ENCODE assay signal across 8 mouse cellular contexts in the genomic region with DNA sequence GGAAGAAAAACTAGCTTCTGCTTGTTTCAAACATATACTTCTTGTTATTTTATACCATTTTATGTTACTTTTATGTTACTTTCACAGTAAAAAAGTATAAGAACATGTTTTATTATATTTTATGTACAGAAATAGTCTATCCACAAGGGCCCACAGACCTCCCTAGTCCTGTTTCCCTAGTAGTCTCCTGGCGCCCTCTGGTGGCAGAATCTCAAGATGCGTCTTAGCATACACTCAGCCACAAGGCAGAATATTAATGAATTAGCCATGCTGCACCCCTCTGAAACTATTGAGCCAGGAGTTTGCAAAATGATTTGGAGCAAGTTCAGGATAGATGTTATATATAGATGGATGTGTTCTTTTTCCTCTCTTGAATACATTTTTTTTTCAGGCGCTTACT.
DNase-seq lines count a peak whose midpoint lies in the region; ATAC-seq and TF ChIP-seq lines count a peak whose summit lies in the region.

No protein-coding gene starts in this region.

- H3K4me1 ChIP-seq in CH12.LX (ENCODE audit: control insufficient read depth in 1 of 2, insufficient read depth in 2 of 2) = peaks cover 2 to 3% of the 10 kb centered on the region in 2 experiments; a peak in 1 of 4 replicates
- no peaks in the 10 kb centered on the region for H3K4me1 ChIP-seq in cortical plate, adult 2 months (ENCODE audit: control insufficient read depth, insufficient read depth, low read length)
- H3K4me1 ChIP-seq in liver, embryonic 15.5 days (replicated peaks) = no peaks in the 10 kb centered on the region

- TF ChIP-seq POLR2A in CH12.LX (IDR thresholded peaks at IDR 0.05; ENCODE audit: low read depth, low read length) = no peak
- no peak for TF ChIP-seq POLR2A in cortical plate, adult 2 months (IDR thresholded peaks at IDR 0.05; ENCODE audit: extremely low read depth, insufficient read depth, low read length)

- no peaks in the 10 kb centered on the region for H3K79me2 ChIP-seq in CH12.LX (replicated peaks; ENCODE audit: control insufficient read depth, extremely low read depth, insufficient read depth, poor library complexity, severe bottlenecking)

- DNase-seq in CH12.LX (ENCODE audit: extremely low read depth) = peak; percentile 81
- peak; percentile 80 for DNase-seq in ZHBTc4 (ENCODE audit: low read depth, low spot score)
- peak; percentile 38 for DNase-seq in heart, adult 8-10 months (ENCODE audit: low spot score)
- peak; percentile 76 to 93 for DNase-seq in kidney, postnatal 36 days
- DNase-seq in right cerebral cortex, adult 2 months (ENCODE audit: low spot score in 2 of 2) = peak; percentile 77 to 84
- DNase-seq in urinary bladder, postnatal 25 days (ENCODE audit: low spot score) = peak; percentile 78

- dilution Hi-C loops in CH12.LX (cut with MboI; ENCODE audit: extremely low pct_ligation_motif_present, extremely low pct_unique_long_range_greater_than_20kb, low sequenced_read_pairs) = no loop called here

- no peak overlapping the region for H3K4me3 ChIP-seq in CH12.LX (replicated peaks in 1 of 3; ENCODE audit: low read depth in 2 of 3, low read length in 2 of 3, poor library complexity in 1 of 3)
- no peak overlapping the region for H3K4me3 ChIP-seq in cortical plate, adult 2 months (ENCODE audit: insufficient read depth, low read length)
- H3K4me3 ChIP-seq in liver, embryonic 15.5 days (replicated peaks) = no peak overlapping the region

- no peak overlapping the region for H3K4me2 ChIP-seq in CH12.LX (ENCODE audit: insufficient read depth, low read depth, poor library complexity, severe bottlenecking)
- no peak overlapping the region for H3K4me2 ChIP-seq in liver, embryonic 15.5 days

- H3K27me3 ChIP-seq in CH12.LX (replicated peaks) = no peaks in the 10 kb centered on the region
- no peaks in the 10 kb centered on the region for H3K27me3 ChIP-seq in liver, embryonic 15.5 days

- TF ChIP-seq RAD21 in CH12.LX (IDR thresholded peaks at IDR 0.05; ENCODE audit: low read depth, low read length) = peak; percentile 84

- no peak overlapping the region for H3K27ac ChIP-seq in CH12.LX (ENCODE audit: insufficient read depth, low read depth)
- H3K27ac ChIP-seq in cortical plate, adult 2 months (ENCODE audit: insufficient read depth, low read length) = no peak overlapping the region
- no peak overlapping the region for H3K27ac ChIP-seq in liver, embryonic 15.5 days (replicated peaks)

- peak; percentile 54 to 83 for TF ChIP-seq CTCF in CH12.LX (conservative IDR thresholded peaks at IDR 0.05 in 1 of 2, IDR thresholded peaks at IDR 0.05 in 1 of 2; ENCODE audit: low read depth in 2 of 2, low read length in 2 of 2)
- TF ChIP-seq CTCF in cortical plate, adult 2 months (IDR thresholded peaks at IDR 0.05; ENCODE audit: extremely low read depth, insufficient read depth, low read length) = peak; percentile 70

- TF ChIP-seq EP300 in CH12.LX (IDR thresholded peaks at IDR 0.05; ENCODE audit: low read length) = no peak

- in situ Hi-C loops in CH12.LX (cut with MboI; ENCODE audit: low pct_ligation_motif_present, low pct_unique_long_range_greater_than_20kb, low sequenced_read_pairs) = no loop called here

- 0 out of 2 replicates have a peak, but pooled peaks have one; percentile 42 for ATAC-seq in liver, embryonic 15.5 days (ENCODE audit: insufficient read depth)

- H3K9ac ChIP-seq in CH12.LX (ENCODE audit: insufficient read depth, low read depth) = no peak overlapping the region
- H3K9ac ChIP-seq in liver, embryonic 15.5 days = no peak overlapping the region

- no peaks in the 10 kb centered on the region for H3K9me3 ChIP-seq in CH12.LX (replicated peaks; ENCODE audit: low read length)
- H3K9me3 ChIP-seq in liver, embryonic 15.5 days (replicated peaks) = no peaks in the 10 kb centered on the region

- WGBS in liver, embryonic 15.5 days (ENCODE audit: insufficient replicate concordance) = 15% methylated on average over 3 of the region's 3 CpGs

- no peaks in the 10 kb centered on the region for H3K36me3 ChIP-seq in CH12.LX (replicated peaks in 1 of 2; ENCODE audit: control insufficient read depth in 1 of 2, insufficient read depth in 1 of 2, low read length in 1 of 2)
- H3K36me3 ChIP-seq in liver, embryonic 15.5 days (replicated peaks) = no peaks in the 10 kb centered on the region

TF ChIP-seq in CH12.LX, 34 proteins besides CTCF, POLR2A, EP300 and RAD21:
- TF ChIP-seq SMC3 (IDR thresholded peaks at IDR 0.05; ENCODE audit: low read depth, low read length) (peak; percentile 76), JUND (conservative IDR thresholded peaks at IDR 0.05; ENCODE audit: low read depth, low read length) (no peak), ZC3H11A (IDR thresholded peaks at IDR 0.05; ENCODE audit: low read depth, low read length) (peak; percentile 41), NRF1 (IDR thresholded peaks at IDR 0.05; ENCODE audit: low read depth, low read length) (no peak)
